Mouse (Mus musculus) CH12.LX (cell line): Measurements from ENCODE around the gene Cobll1. TPM values are rescaled to one million over a fixed set of nuclear protein-coding genes. Genes with fewer than 3 reads are reported as not detected.
"Not testable (repeated sequence)": the region's sequence is repeated elsewhere in the genome, so short reads cannot be mapped to it uniquely, and the experiment has no call there.

Source experiments
- DNase-seq: peaks from one replicate; pipeline ENCODE4 v3.0.0-alpha.2; 2013; ENCODE audit errors: extremely low read depth
- H3K27ac ChIP-seq: 2 replicates; pipeline ENCODE4 v1.5.1; 2012; ENCODE audit warnings: low read depth, mild to moderate bottlenecking, control low read depth, moderate library complexity; ENCODE audit not compliant: insufficient read depth
- H3K27me3 ChIP-seq: replicated peaks from 2 replicates; pipeline ENCODE3; 2012; ENCODE audit warnings: inconsistent platforms
- H3K36me3 ChIP-seq, 2 experiments: replicated peaks in 1 of 2; 2 replicates each; pipeline versions ENCODE3 to v1.6.1; 2012; ENCODE audit warnings: inconsistent platforms in 1 of 2, low read length in 1 of 2, mild to moderate bottlenecking in 1 of 2, mixed read lengths in 1 of 2, moderate library complexity in 1 of 2; ENCODE audit not compliant: control insufficient read depth in 1 of 2, insufficient read depth in 1 of 2
- H3K4me1 ChIP-seq, 2 experiments: 2 replicates each; pipeline ENCODE4 v1.6.1; 2012; ENCODE audit warnings: inconsistent platforms in 1 of 2, moderate library complexity in 1 of 2; ENCODE audit not compliant: insufficient read depth in 2 of 2, control insufficient read depth in 1 of 2
- H3K4me2 ChIP-seq: 2 replicates; pipeline ENCODE4 v1.6.1; 2012; ENCODE audit warnings: low read depth, mild to moderate bottlenecking, control low read depth; ENCODE audit not compliant: poor library complexity, insufficient read depth, severe bottlenecking
- H3K4me3 ChIP-seq, 3 experiments: fragments of 150-350 bp in 1 of 3; sonication (generic) in 1 of 3; replicated peaks in 1 of 3; 2 replicates each; pipeline versions ENCODE3 to v1.5.1; 2011 to 2012; ENCODE audit warnings: low read depth in 2 of 3, low read length in 2 of 3, mild to moderate bottlenecking in 2 of 3, moderate library complexity in 2 of 3, control low read depth in 1 of 3, improper control_type of control experiment in 1 of 3, inconsistent platforms in 1 of 3, mixed read lengths in 1 of 3; ENCODE audit not compliant: poor library complexity in 1 of 3
- H3K79me2 ChIP-seq: replicated peaks from 2 replicates; pipeline ENCODE4 v1.6.1; 2012; ENCODE audit warnings: mild to moderate bottlenecking, moderate library complexity; ENCODE audit not compliant: control insufficient read depth, poor library complexity, insufficient read depth, severe bottlenecking; ENCODE audit errors: extremely low read depth
- H3K9ac ChIP-seq: 2 replicates; pipeline ENCODE4 v1.6.1; 2012; ENCODE audit warnings: low read depth, mild to moderate bottlenecking, control low read depth, moderate library complexity; ENCODE audit not compliant: insufficient read depth
- H3K9me3 ChIP-seq: replicated peaks from 2 replicates; pipeline ENCODE3; 2012; ENCODE audit warnings: low read length, inconsistent platforms, mixed read lengths
- EP300 ChIP-seq: IDR thresholded peaks from 2 replicates; pipeline ENCODE4 v1.6.1; 2011; ENCODE audit warnings: low read length, improper control_type of control experiment
- GABPA ChIP-seq: IDR thresholded peaks from 2 replicates; pipeline ENCODE4 v1.6.1; 2012; ENCODE audit warnings: low read depth, low read length, improper control_type of control experiment, inconsistent platforms; ENCODE audit not compliant: insufficient replicate concordance
- JUN ChIP-seq: IDR thresholded peaks from 2 replicates; pipeline ENCODE4 v1.6.1; 2011; ENCODE audit warnings: low read depth, mild to moderate bottlenecking, low read length, improper control_type of control experiment, moderate library complexity; ENCODE audit not compliant: insufficient read depth
- MAZ ChIP-seq: IDR thresholded peaks from 2 replicates; pipeline ENCODE4 v1.6.1; 2012; ENCODE audit warnings: low read depth, mild to moderate bottlenecking, inconsistent platforms, low read length, improper control_type of control experiment, moderate library complexity
- MEF2A ChIP-seq: IDR thresholded peaks from 2 replicates; pipeline ENCODE4 v1.6.1; 2014; ENCODE audit warnings: low read depth, mild to moderate bottlenecking, inconsistent platforms, low read length, improper control_type of control experiment, borderline replicate concordance
- MXI1 ChIP-seq: IDR thresholded peaks from 2 replicates; pipeline ENCODE4 v1.6.1; 2011; ENCODE audit warnings: mild to moderate bottlenecking, low read depth, low read length, improper control_type of control experiment
- NELFE ChIP-seq: IDR thresholded peaks from 2 replicates; pipeline ENCODE4 v1.6.1; 2011; ENCODE audit warnings: low read depth, low read length, improper control_type of control experiment
- PAX5 ChIP-seq: IDR thresholded peaks from 2 replicates; pipeline ENCODE4 v1.6.1; 2012; ENCODE audit warnings: low read length, inconsistent platforms, mixed read lengths
- POLR2A ChIP-seq: IDR thresholded peaks from 2 replicates; pipeline ENCODE4 v1.6.1; 2011; ENCODE audit warnings: low read depth, mild to moderate bottlenecking, improper control_type of control experiment, low read length
- TBP ChIP-seq: conservative IDR thresholded peaks from 2 replicates; pipeline ENCODE4 v1.6.1; 2011; ENCODE audit warnings: low read depth, low read length, improper control_type of control experiment
- USF2 ChIP-seq: conservative IDR thresholded peaks from 2 replicates; pipeline ENCODE4 v1.6.1; 2011; ENCODE audit warnings: low read depth, low read length, improper control_type of control experiment
- ZKSCAN1 ChIP-seq: IDR thresholded peaks from 2 replicates; pipeline ENCODE4 v1.6.1; 2012; ENCODE audit warnings: low read depth, inconsistent platforms, low read length, improper control_type of control experiment, borderline replicate concordance
- ZNF384 ChIP-seq: IDR thresholded peaks from 2 replicates; pipeline ENCODE4 v1.6.1; 2012; ENCODE audit warnings: low read depth, low read length, improper control_type of control experiment, inconsistent platforms
- dilution Hi-C: fragments of 300-500 bp; cut with MboI; formaldehyde crosslinking; loops from 2 replicates; pipeline ENCODE4 v1.14.3; 2020; ENCODE audit warnings: low sequenced_read_pairs; ENCODE audit not compliant: extremely low pct_unique_long_range_greater_than_20kb, extremely low pct_ligation_motif_present
- in situ Hi-C: fragments of 300-500 bp; cut with MboI; formaldehyde crosslinking; loops from 3 replicates; pipeline ENCODE4 v1.14.3; 2019; ENCODE audit warnings: low sequenced_read_pairs, low pct_ligation_motif_present, low pct_unique_long_range_greater_than_20kb, mixed read lengths
- polyA plus RNA-seq: library from polyadenylated mRNA; unstranded; fragments of >175 nt; gene quantifications from 2 replicates; pipeline ENCODE4 v1.2.1, GENCODE M21; 2012; ENCODE audit warnings: low read depth; ENCODE audit not compliant: insufficient read length
- total RNA-seq, 2 experiments: library from RNA; depleted of rRNA; stranded (reverse); fragments of 300-350 nt in 1 of 2; fragments of >200 nt in 1 of 2; gene quantifications; 2 replicates each; pipeline ENCODE4 v1.2.3; 2012 to 2014

Cobll1 gene
- total and polyA plus RNA-seq, 3 experiments: 0.67 to 1.9 (median 1.5) TPM

DNA sequence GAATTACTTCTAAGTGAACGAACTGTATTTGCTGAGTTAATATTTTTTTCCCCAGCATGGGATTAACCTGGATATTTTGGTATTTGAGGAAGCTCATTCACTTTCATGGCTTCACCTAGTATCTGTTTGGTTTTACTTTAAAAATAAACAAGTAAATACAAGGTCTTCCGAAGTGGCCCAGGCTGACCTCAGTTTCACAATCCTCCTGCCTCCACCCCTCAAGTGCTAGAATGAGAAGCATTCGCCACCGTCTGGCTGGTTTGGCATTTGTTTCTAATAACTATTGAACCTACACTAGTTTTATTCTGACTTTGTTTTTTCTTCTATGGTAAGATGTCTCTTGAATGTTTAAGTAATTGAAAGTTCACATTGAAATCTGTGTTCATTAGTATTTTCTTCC is 23.0 kb upstream of the Cobll1 start:
- in situ Hi-C loops (no loop called here), dilution Hi-C loops (no loop called here)
- TF ChIP-seq MXI1 (no peak), POLR2A (no peak)
- Histone ChIP-seq H3K9me3 (no peaks in the 10 kb centered on the region), H3K9ac (no peak overlapping the region), H3K36me3 (no peaks in the 10 kb centered on the region), H3K4me1 (peaks cover 0 to 3% of the 10 kb centered on the region in 2 experiments; a peak in 2 of 4 replicates), H3K27ac (no peak overlapping the region), H3K4me2 (no peak overlapping the region), H3K79me2 (no peaks in the 10 kb centered on the region), H3K4me3 (no peak overlapping the region), H3K27me3 (no peaks in the 10 kb centered on the region)
- DNase-seq: no peak

DNA sequence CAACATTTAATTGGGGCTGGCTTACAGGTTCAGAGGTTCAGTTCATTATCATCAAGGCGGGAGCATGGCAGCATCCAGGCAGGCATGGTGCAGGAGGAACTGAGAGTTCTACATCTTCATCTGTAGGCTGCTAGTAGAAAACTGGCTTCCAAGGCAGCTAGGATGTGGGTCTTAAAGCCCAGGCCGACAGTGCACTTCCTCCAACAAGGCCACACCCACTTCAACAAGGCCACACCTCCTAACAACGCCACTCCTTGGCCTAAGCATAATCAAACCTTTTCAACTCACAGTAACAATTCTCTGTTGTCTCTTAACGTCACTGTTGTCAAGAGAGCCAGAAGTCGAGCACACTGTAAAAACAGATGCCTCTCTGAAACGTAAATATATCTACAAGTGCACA is 21.6 kb upstream of the Cobll1 start:
- H3K4me3 ChIP-seq, H3K9ac ChIP-seq, H3K27me3 ChIP-seq, dilution Hi-C loops, H3K79me2 ChIP-seq, in situ Hi-C loops, H3K4me1 ChIP-seq, H3K27ac ChIP-seq, DNase-seq, H3K4me2 ChIP-seq, H3K36me3 ChIP-seq, H3K9me3 ChIP-seq: not testable (repeated sequence)

DNA sequence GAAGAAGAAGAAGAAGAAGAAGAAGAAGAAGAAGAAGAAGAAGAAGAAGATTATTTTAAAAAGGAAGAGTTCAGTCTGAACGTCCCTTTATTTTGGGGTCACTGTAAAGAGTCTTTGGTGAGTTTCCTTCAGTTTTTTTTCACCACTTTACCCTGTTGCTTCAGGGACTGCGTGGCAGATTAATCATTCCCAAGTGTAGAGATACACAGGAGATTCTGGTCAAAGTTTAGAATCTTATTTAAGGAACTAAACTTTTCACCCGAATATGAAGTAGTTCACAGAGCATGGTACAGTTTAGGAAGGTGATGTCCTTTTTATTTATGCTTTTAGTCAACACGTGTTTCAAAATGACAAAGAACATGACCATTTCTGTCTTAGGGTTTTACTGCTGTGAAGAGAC is 21.2 kb upstream of the Cobll1 start:
- H3K79me2 ChIP-seq: no peaks in the 10 kb centered on the region
- H3K36me3 ChIP-seq: no peaks in the 10 kb centered on the region
- TF ChIP-seq NELFE (no peak), EP300 (no peak), JUN (no peak), PAX5 (no peak), MXI1 (no peak), MAZ (no peak), GABPA (no peak), ZNF384 (no peak), TBP (no peak), USF2 (no peak), ZKSCAN1 (no peak), MEF2A (no peak)
- in situ Hi-C loops: no loop called here
- H3K27me3 ChIP-seq: no peaks in the 10 kb centered on the region
- H3K4me3 ChIP-seq: no peak overlapping the region
- no peaks in the 10 kb centered on the region for H3K9me3 ChIP-seq
- H3K9ac ChIP-seq: no peak overlapping the region
- H3K27ac ChIP-seq: no peak overlapping the region
- no peak overlapping the region for H3K4me2 ChIP-seq
- H3K4me1 ChIP-seq: peaks cover 0 to 3% of the 10 kb centered on the region in 2 experiments; a peak in 2 of 4 replicates
- no peak for DNase-seq
- dilution Hi-C loops: no loop called here
